ENCODE assay signal across 8 mouse cellular contexts in genomic region chr11:87974477-87975181, GRCm38 (mm10). TPM values are rescaled to one million over a fixed set of nuclear protein-coding genes. Genes with fewer than 3 reads are reported as not detected.
DNase-seq lines count a peak whose midpoint lies in the region; ATAC-seq and TF ChIP-seq lines count a peak whose summit lies in the region.

No protein-coding gene starts in this region.

- no peak overlapping the region for H3K27ac ChIP-seq in ES-Bruce4 (ENCODE audit: insufficient read depth, low read length)
- no peak overlapping the region for H3K27ac ChIP-seq in bone marrow, adult 2 months (ENCODE audit: control insufficient read depth, insufficient read depth, low read depth, low read length, poor library complexity)
- H3K27ac ChIP-seq in forebrain, embryonic 11.5 days (ENCODE audit: low read depth, low read length), result no peak overlapping the region
- no peak overlapping the region for H3K27ac ChIP-seq in lung, postnatal 0 days (ENCODE audit: low read length)

- TF ChIP-seq EP300 in ES-Bruce4 (IDR thresholded peaks at IDR 0.05; ENCODE audit: insufficient read depth, low read depth, low read length), result no peak
- no peak for TF ChIP-seq EP300 in lung, postnatal 0 days (IDR thresholded peaks at IDR 0.05)

- TF ChIP-seq POLR2A in ES-Bruce4 (IDR thresholded peaks at IDR 0.05; ENCODE audit: insufficient read depth, low read length), result no peak
- TF ChIP-seq POLR2A in bone marrow, adult 2 months (IDR thresholded peaks at IDR 0.05; ENCODE audit: borderline replicate concordance, control insufficient read depth, low read depth, low read length), result no peak

- peak; percentile 79 for DNase-seq in forebrain, embryonic 11.5 days (ENCODE audit: low spot score)
- DNase-seq in layer of hippocampus, adult 8-10 months (ENCODE audit: low spot score in 2 of 2), result peak; percentile 55 to 71
- DNase-seq in lung, postnatal 0 days (ENCODE audit: low spot score), result peak; percentile 89
- DNase-seq in ovary, postnatal 36 days (ENCODE audit: low spot score), result peak; percentile 56
- DNase-seq in urinary bladder, postnatal 4 days (ENCODE audit: low spot score in 2 of 2), result peak; percentile 46 to 67

- TF ChIP-seq CTCF in ES-Bruce4 (IDR thresholded peaks at IDR 0.05; ENCODE audit: low read depth, low read length), result peak; percentile 88
- TF ChIP-seq CTCF in bone marrow, adult 2 months (IDR thresholded peaks at IDR 0.05; ENCODE audit: control insufficient read depth, insufficient read depth, low read length), result peak; percentile 65
- peak; percentile 85 for TF ChIP-seq CTCF in lung, postnatal 0 days (IDR thresholded peaks at IDR 0.05)

- peaks cover 11% of the 10 kb centered on the region for H3K36me3 ChIP-seq in ES-Bruce4 (ENCODE audit: control insufficient read depth, insufficient read depth, low read length, poor library complexity, severe bottlenecking)
- H3K36me3 ChIP-seq in forebrain, embryonic 11.5 days (ENCODE audit: control insufficient read depth, insufficient read depth, low read length), result peaks cover under 1% of the 10 kb centered on the region; the same call in 1 of the 2 replicates
- no peaks in the 10 kb centered on the region for H3K36me3 ChIP-seq in lung, postnatal 0 days (ENCODE audit: insufficient read depth, low read length)

- WGBS in bone marrow, adult 2 months, result 14% methylated on average over 11 of the region's 11 CpGs
- 25% methylated on average over 11 of the region's 11 CpGs for WGBS in forebrain, embryonic 11.5 days
- 12% methylated on average over 11 of the region's 11 CpGs for WGBS in lung, postnatal 0 days

- no peak overlapping the region for H3K4me3 ChIP-seq in ES-Bruce4 (ENCODE audit: low read depth, low read length)
- H3K4me3 ChIP-seq in bone marrow, adult 2 months (replicated peaks; ENCODE audit: control insufficient read depth, low read depth, low read length), result no peak overlapping the region
- H3K4me3 ChIP-seq in forebrain, embryonic 11.5 days (ENCODE audit: low read depth, low read length), result no peak overlapping the region
- no peak overlapping the region for H3K4me3 ChIP-seq in lung, postnatal 0 days (ENCODE audit: low read depth, low read length)

- ATAC-seq in forebrain, embryonic 11.5 days (replicated peaks; ENCODE audit: low FRiP score), result peak; percentile 39; the same call in 1 of the 2 replicates
- ATAC-seq in hematopoietic stem cell, adult 5-6 weeks (replicated peaks in 1 of 2; ENCODE audit: insufficient read depth in 1 of 2, low FRiP score in 2 of 2, low TSS enrichment in 1 of 2, low read depth in 1 of 2, poor library complexity in 2 of 2, severe bottlenecking in 2 of 2), result peak; percentile 71 to 76
- ATAC-seq in lung, postnatal 0 days, result peak; percentile 65

- no peaks in the 10 kb centered on the region for H3K4me1 ChIP-seq in ES-Bruce4 (ENCODE audit: control insufficient read depth, insufficient read depth, low read length)
- H3K4me1 ChIP-seq in bone marrow, adult 2 months (ENCODE audit: control insufficient read depth, insufficient read depth, low read length), result no peaks in the 10 kb centered on the region
- H3K4me1 ChIP-seq in forebrain, embryonic 11.5 days (replicated peaks; ENCODE audit: control insufficient read depth, insufficient read depth, low read length), result no peaks in the 10 kb centered on the region
- H3K4me1 ChIP-seq in lung, postnatal 0 days (ENCODE audit: insufficient read depth, low read depth, low read length), result no peaks in the 10 kb centered on the region

- H3K9me3 ChIP-seq in ES-Bruce4 (replicated peaks; ENCODE audit: control insufficient read depth, insufficient read depth, low read length, poor library complexity, severe bottlenecking), result no peaks in the 10 kb centered on the region
- no peaks in the 10 kb centered on the region for H3K9me3 ChIP-seq in forebrain, embryonic 11.5 days (ENCODE audit: control insufficient read depth, low read length)
- H3K9me3 ChIP-seq in lung, postnatal 0 days (ENCODE audit: low read length), result no peaks in the 10 kb centered on the region

- H3K27me3 ChIP-seq in ES-Bruce4 (ENCODE audit: control insufficient read depth, insufficient read depth, low read length, poor library complexity, severe bottlenecking), result no peaks in the 10 kb centered on the region
- H3K27me3 ChIP-seq in forebrain, embryonic 11.5 days (ENCODE audit: control insufficient read depth, insufficient read depth, low read length), result no peaks in the 10 kb centered on the region
- no peaks in the 10 kb centered on the region for H3K27me3 ChIP-seq in lung, postnatal 0 days (replicated peaks; ENCODE audit: insufficient read depth, low read length)

- H3K4me2 ChIP-seq in forebrain, embryonic 11.5 days (ENCODE audit: low read depth, low read length, severe bottlenecking), result no peak overlapping the region
- H3K4me2 ChIP-seq in lung, postnatal 0 days (replicated peaks; ENCODE audit: low read depth, low read length), result no peak overlapping the region

- H3K9ac ChIP-seq in ES-Bruce4 (ENCODE audit: low read depth, poor library complexity, severe bottlenecking), result no peak overlapping the region
- H3K9ac ChIP-seq in forebrain, embryonic 11.5 days (ENCODE audit: low read length), result no peak overlapping the region
- no peak overlapping the region for H3K9ac ChIP-seq in lung, postnatal 0 days (replicated peaks; ENCODE audit: low read depth)

RNA-seq across cellular contexts. Expression of gene Dynll2, which starts 12.7 kb away (rescaled TPM):
- 130 and 133 TPM in 2 replicates for polyA plus RNA-seq in ES-Bruce4 (2011; ENCODE audit: insufficient read depth, insufficient read length, low read depth, missing spikeins)
- polyA plus RNA-seq in bone marrow, adult 2 months (2011; ENCODE audit: insufficient read depth, insufficient read length, low replicate concordance, missing spikeins), result 50.1 and 63.0 TPM in 2 replicates
- polyA plus RNA-seq in forebrain, embryonic 11.5 days (2014; fragmentation: Nextera tagmentation; extraction: Ambion mirVana), result 19.1 and 21.3 TPM in 2 replicates
- 17.9 and 36.5 TPM in 2 replicates for total RNA-seq in hematopoietic stem cell, adult 5-6 weeks (2017)
- total RNA-seq in layer of hippocampus, adult 8-10 months (2022), result 100 to 1,000 TPM; 470 to 530 (median 496) TPM
- 12.3 and 14.5 TPM in 2 replicates for polyA plus RNA-seq in lung, postnatal 0 days (2015; fragmentation: Nextera tagmentation; extraction: Ambion mirVana)

RNA-seq across cellular contexts. Expression of gene Olfr464, which starts 53.9 kb away (rescaled TPM):
- not detected in 2 replicates for polyA plus RNA-seq in ES-Bruce4 (2011; ENCODE audit: insufficient read depth, insufficient read length, low read depth, missing spikeins)
- polyA plus RNA-seq in bone marrow, adult 2 months (2011; ENCODE audit: insufficient read depth, insufficient read length, low replicate concordance, missing spikeins), result not detected in 2 replicates
- not detected in 2 replicates for polyA plus RNA-seq in forebrain, embryonic 11.5 days (2014; fragmentation: Nextera tagmentation; extraction: Ambion mirVana)
- total RNA-seq in hematopoietic stem cell, adult 5-6 weeks (2017), result not detected in 2 replicates
- not detected for total RNA-seq in layer of hippocampus, adult 8-10 months (2022)
- not detected in 2 replicates for polyA plus RNA-seq in lung, postnatal 0 days (2015; fragmentation: Nextera tagmentation; extraction: Ambion mirVana)
